Comparison of ENCODE assay signal across 17 mouse cellular contexts in genomic region chr6:5752617-5753016, GRCm38 (mm10). TPM values are rescaled to one million over a fixed set of nuclear protein-coding genes. Genes with fewer than 3 reads are reported as not detected.
DNase-seq lines count a peak whose midpoint lies in the region; ATAC-seq lines count a peak whose summit lies in the region.
"Had no signal": no experiment of that assay in that cellular context is flagged by ENCODE, and none has a peak within 500 bp of the region (broad histone marks: within the 10 kb centered on the region; RNA-seq: fewer than 3 reads in every experiment).

No protein-coding gene starts in this region.

- no peaks in the 10 kb centered on the region for H3K9me3 ChIP-seq in forebrain, embryonic 14.5 days (replicated peaks; ENCODE audit: control insufficient read depth, low read length)
- no peaks in the 10 kb centered on the region for H3K9me3 ChIP-seq in forebrain, embryonic 12.5 days
- H3K9me3 ChIP-seq in midbrain, embryonic 13.5 days = no peaks in the 10 kb centered on the region
- no peaks in the 10 kb centered on the region for H3K9me3 ChIP-seq in midbrain, embryonic 11.5 days (ENCODE audit: control insufficient read depth, low read length)
- no peaks in the 10 kb centered on the region for H3K9me3 ChIP-seq in embryonic facial prominence, embryonic 14.5 days (ENCODE audit: control insufficient read depth, low read length)
- H3K9me3 ChIP-seq in midbrain, embryonic 15.5 days = no peaks in the 10 kb centered on the region
- no peaks in the 10 kb centered on the region for H3K9me3 ChIP-seq in liver, embryonic 12.5 days (replicated peaks)
- H3K9me3 ChIP-seq: heart, embryonic 10.5 days; limb, embryonic 15.5 days had no signal

- H3K4me3 ChIP-seq in forebrain, embryonic 14.5 days (ENCODE audit: low read depth, low read length) = no peak overlapping the region
- no peak overlapping the region for H3K4me3 ChIP-seq in forebrain, embryonic 12.5 days (replicated peaks)
- H3K4me3 ChIP-seq in midbrain, embryonic 13.5 days (replicated peaks) = no peak overlapping the region
- no peak overlapping the region for H3K4me3 ChIP-seq in midbrain, embryonic 11.5 days (ENCODE audit: low read depth, low read length)
- no peak overlapping the region for H3K4me3 ChIP-seq in embryonic facial prominence, embryonic 14.5 days (ENCODE audit: low read depth, low read length)
- H3K4me3 ChIP-seq in midbrain, embryonic 15.5 days = no peak overlapping the region
- no peak overlapping the region for H3K4me3 ChIP-seq in liver, embryonic 12.5 days
- H3K4me3 ChIP-seq: heart, embryonic 10.5 days; limb, embryonic 15.5 days had no signal

- H3K9ac ChIP-seq in forebrain, embryonic 14.5 days (ENCODE audit: low read length) = no peak overlapping the region
- H3K9ac ChIP-seq in forebrain, embryonic 12.5 days = no peak overlapping the region
- H3K9ac ChIP-seq in midbrain, embryonic 13.5 days (replicated peaks) = no peak overlapping the region
- no peak overlapping the region for H3K9ac ChIP-seq in midbrain, embryonic 11.5 days (ENCODE audit: low read length)
- H3K9ac ChIP-seq in embryonic facial prominence, embryonic 14.5 days (ENCODE audit: low read depth, low read length) = no peak overlapping the region
- no peak overlapping the region for H3K9ac ChIP-seq in midbrain, embryonic 15.5 days
- H3K9ac ChIP-seq in liver, embryonic 12.5 days = no peak overlapping the region
- H3K9ac ChIP-seq: limb, embryonic 15.5 days had no signal

- WGBS in forebrain, embryonic 14.5 days = 62% methylated on average over 5 of the region's 5 CpGs
- 71% methylated on average over 5 of the region's 5 CpGs for WGBS in forebrain, embryonic 12.5 days
- 60% methylated on average over 5 of the region's 5 CpGs for WGBS in midbrain, embryonic 13.5 days
- WGBS in midbrain, embryonic 11.5 days = 81% methylated on average over 5 of the region's 5 CpGs
- WGBS in embryonic facial prominence, embryonic 14.5 days = 60% methylated on average over 5 of the region's 5 CpGs
- 52% methylated on average over 5 of the region's 5 CpGs for WGBS in midbrain, embryonic 15.5 days
- 67% methylated on average over 5 of the region's 5 CpGs for WGBS in liver, embryonic 12.5 days (ENCODE audit: insufficient replicate concordance)

- H3K4me2 ChIP-seq in forebrain, embryonic 14.5 days (ENCODE audit: low read length) = no peak overlapping the region
- no peak overlapping the region for H3K4me2 ChIP-seq in forebrain, embryonic 12.5 days
- H3K4me2 ChIP-seq in midbrain, embryonic 13.5 days (replicated peaks) = no peak overlapping the region
- no peak overlapping the region for H3K4me2 ChIP-seq in midbrain, embryonic 11.5 days
- no peak overlapping the region for H3K4me2 ChIP-seq in embryonic facial prominence, embryonic 14.5 days (ENCODE audit: low read depth, low read length)
- no peak overlapping the region for H3K4me2 ChIP-seq in midbrain, embryonic 15.5 days
- H3K4me2 ChIP-seq in liver, embryonic 12.5 days = no peak overlapping the region
- H3K4me2 ChIP-seq: limb, embryonic 15.5 days had no signal

- DNase-seq in forebrain, embryonic 14.5 days (ENCODE audit: low spot score) = peak; percentile 27
- no peak for DNase-seq in midbrain, embryonic 11.5 days (ENCODE audit: low spot score, missing footprints)
- DNase-seq in embryonic facial prominence, embryonic 14.5 days (ENCODE audit: low spot score) = peak; percentile 51
- DNase-seq in gastrocnemius, adult 18-20 months (ENCODE audit: low spot score) = no peak
- DNase-seq: adrenal gland, adult 2 months; cerebellum, adult 11-12 months; gastrocnemius, postnatal 25 days; kidney, adult 9 months; thymus, adult 2 months had no signal

- H3K27me3 ChIP-seq in forebrain, embryonic 14.5 days (replicated peaks; ENCODE audit: control insufficient read depth, insufficient read depth, low read length) = no peaks in the 10 kb centered on the region
- H3K27me3 ChIP-seq in forebrain, embryonic 12.5 days = no peaks in the 10 kb centered on the region
- H3K27me3 ChIP-seq in midbrain, embryonic 13.5 days = no peaks in the 10 kb centered on the region
- H3K27me3 ChIP-seq in midbrain, embryonic 11.5 days (ENCODE audit: control insufficient read depth, insufficient read depth, low read length) = no peaks in the 10 kb centered on the region
- no peaks in the 10 kb centered on the region for H3K27me3 ChIP-seq in embryonic facial prominence, embryonic 14.5 days (replicated peaks; ENCODE audit: control insufficient read depth, insufficient read depth, low read length)
- H3K27me3 ChIP-seq in midbrain, embryonic 15.5 days (replicated peaks) = no peaks in the 10 kb centered on the region
- H3K27me3 ChIP-seq in liver, embryonic 12.5 days (replicated peaks) = no peaks in the 10 kb centered on the region
- H3K27me3 ChIP-seq: CH12.LX; limb, embryonic 15.5 days had no signal

- H3K4me1 ChIP-seq in forebrain, embryonic 14.5 days (ENCODE audit: control insufficient read depth, insufficient read depth, low read length) = no peaks in the 10 kb centered on the region
- H3K4me1 ChIP-seq in forebrain, embryonic 12.5 days = peaks cover 11% of the 10 kb centered on the region; the same call in 1 of the 2 replicates
- peaks cover 15% of the 10 kb centered on the region; the same call in 1 of the 2 replicates for H3K4me1 ChIP-seq in midbrain, embryonic 13.5 days (replicated peaks)
- peaks cover 9% of the 10 kb centered on the region for H3K4me1 ChIP-seq in midbrain, embryonic 11.5 days (ENCODE audit: control insufficient read depth, insufficient read depth, low read length)
- peaks cover 8% of the 10 kb centered on the region; the same call in 1 of the 2 replicates for H3K4me1 ChIP-seq in embryonic facial prominence, embryonic 14.5 days (ENCODE audit: control insufficient read depth, insufficient read depth, low read length)
- H3K4me1 ChIP-seq in midbrain, embryonic 15.5 days = no peaks in the 10 kb centered on the region
- H3K4me1 ChIP-seq in liver, embryonic 12.5 days = no peaks in the 10 kb centered on the region

- H3K36me3 ChIP-seq in forebrain, embryonic 14.5 days (ENCODE audit: control insufficient read depth, insufficient read depth, low read length) = no peaks in the 10 kb centered on the region
- H3K36me3 ChIP-seq in forebrain, embryonic 12.5 days (replicated peaks) = no peaks in the 10 kb centered on the region
- H3K36me3 ChIP-seq in midbrain, embryonic 13.5 days = no peaks in the 10 kb centered on the region
- no peaks in the 10 kb centered on the region for H3K36me3 ChIP-seq in midbrain, embryonic 11.5 days (ENCODE audit: control insufficient read depth, insufficient read depth, low read length)
- H3K36me3 ChIP-seq in embryonic facial prominence, embryonic 14.5 days (ENCODE audit: control insufficient read depth, insufficient read depth, low read length) = no peaks in the 10 kb centered on the region
- H3K36me3 ChIP-seq in midbrain, embryonic 15.5 days (replicated peaks) = no peaks in the 10 kb centered on the region
- H3K36me3 ChIP-seq in liver, embryonic 12.5 days = no peaks in the 10 kb centered on the region
- H3K36me3 ChIP-seq: heart, embryonic 10.5 days; limb, embryonic 15.5 days had no signal

- ATAC-seq in forebrain, embryonic 14.5 days = peak; percentile 55; the same call in 1 of the 2 replicates
- ATAC-seq in forebrain, embryonic 12.5 days (ENCODE audit: low FRiP score) = no peak
- ATAC-seq in midbrain, embryonic 13.5 days = peak; percentile 69
- no peak for ATAC-seq in midbrain, embryonic 11.5 days (ENCODE audit: low FRiP score)
- ATAC-seq in embryonic facial prominence, embryonic 14.5 days (ENCODE audit: low read depth) = peak; percentile 37; the same call in 1 of the 2 replicates
- peak; percentile 65; the same call in 1 of the 2 replicates for ATAC-seq in midbrain, embryonic 15.5 days (replicated peaks)
- no peak for ATAC-seq in liver, embryonic 12.5 days

- H3K27ac ChIP-seq in forebrain, embryonic 14.5 days (ENCODE audit: low read depth, low read length) = no peak overlapping the region
- no peak overlapping the region for H3K27ac ChIP-seq in forebrain, embryonic 12.5 days
- H3K27ac ChIP-seq in midbrain, embryonic 13.5 days = no peak overlapping the region
- no peak overlapping the region for H3K27ac ChIP-seq in midbrain, embryonic 11.5 days (ENCODE audit: low read depth, low read length)
- no peak overlapping the region for H3K27ac ChIP-seq in embryonic facial prominence, embryonic 14.5 days (replicated peaks; ENCODE audit: low read depth, low read length)
- no peak overlapping the region for H3K27ac ChIP-seq in midbrain, embryonic 15.5 days
- no peak overlapping the region for H3K27ac ChIP-seq in liver, embryonic 12.5 days
- H3K27ac ChIP-seq: heart, embryonic 10.5 days; limb, embryonic 15.5 days had no signal

RNA-seq across cellular contexts. Expression of gene Dync1i1, which starts 27.2 kb away (rescaled TPM):
- polyA plus RNA-seq in forebrain, embryonic 14.5 days (2014; fragmentation: Nextera tagmentation; extraction: Ambion mirVana) = 56.0 and 92.9 TPM in 2 replicates
- 5.0 and 5.4 TPM in 2 replicates for polyA plus RNA-seq in forebrain, embryonic 12.5 days (2016; fragmentation: Nextera tagmentation; extraction: Ambion mirVana)
- polyA plus RNA-seq in midbrain, embryonic 13.5 days (2015; fragmentation: Nextera tagmentation; extraction: Ambion mirVana) = 6.3 and 7.0 TPM in 2 replicates
- 1.0 and 1.6 TPM in 2 replicates for polyA plus RNA-seq in midbrain, embryonic 11.5 days (2014; fragmentation: Nextera tagmentation; extraction: Ambion mirVana)
- polyA plus RNA-seq in embryonic facial prominence, embryonic 14.5 days (2014; fragmentation: Nextera tagmentation; extraction: Ambion mirVana) = 14.3 and 15.5 TPM in 2 replicates
- polyA plus RNA-seq in midbrain, embryonic 15.5 days (2015; fragmentation: Nextera tagmentation; extraction: Ambion mirVana) = 23.0 and 23.6 TPM in 2 replicates
- under 1 TPM; 0.14 to 0.21 TPM for total RNA-seq in gastrocnemius, adult 18-20 months (2021)
- 0.15 and 0.31 TPM in 2 replicates for polyA plus RNA-seq in liver, embryonic 12.5 days (2016; fragmentation: Nextera tagmentation; extraction: Ambion mirVana)
- total RNA-seq: CH12.LX; megakaryocyte-erythroid progenitor cell, adult 5-6 weeks had no signal

Comparison
In these comparisons a context has a peak if more than half of its experiments do, and no peak if none do; other contexts are left out.
1. ATAC-seq: peak in forebrain, embryonic 14.5 days (single experiment), midbrain, embryonic 13.5 days (single experiment), embryonic facial prominence, embryonic 14.5 days (single experiment) and midbrain, embryonic 15.5 days (single experiment); none in forebrain, embryonic 12.5 days (single experiment), midbrain, embryonic 11.5 days (single experiment) and liver, embryonic 12.5 days (single experiment).
2. DNase-seq: peak in forebrain, embryonic 14.5 days (single experiment) and embryonic facial prominence, embryonic 14.5 days (single experiment); none in midbrain, embryonic 11.5 days (single experiment) and gastrocnemius, adult 18-20 months (single experiment).